Mouse (Mus musculus) forelimb bud, embryonic 11.5 days (tissue): Measurements from ENCODE around the gene Taf1a.
"Not testable (repeated sequence)": the region's sequence is repeated elsewhere in the genome, so short reads cannot be mapped to it uniquely, and the experiment has no call there.

Experiments used
- DNase-seq: peaks from one replicate; pipeline ENCODE4 v3.0.0-alpha.2; 2012; ENCODE audit warnings: low read depth, low spot score

Taf1a gene

DNA sequence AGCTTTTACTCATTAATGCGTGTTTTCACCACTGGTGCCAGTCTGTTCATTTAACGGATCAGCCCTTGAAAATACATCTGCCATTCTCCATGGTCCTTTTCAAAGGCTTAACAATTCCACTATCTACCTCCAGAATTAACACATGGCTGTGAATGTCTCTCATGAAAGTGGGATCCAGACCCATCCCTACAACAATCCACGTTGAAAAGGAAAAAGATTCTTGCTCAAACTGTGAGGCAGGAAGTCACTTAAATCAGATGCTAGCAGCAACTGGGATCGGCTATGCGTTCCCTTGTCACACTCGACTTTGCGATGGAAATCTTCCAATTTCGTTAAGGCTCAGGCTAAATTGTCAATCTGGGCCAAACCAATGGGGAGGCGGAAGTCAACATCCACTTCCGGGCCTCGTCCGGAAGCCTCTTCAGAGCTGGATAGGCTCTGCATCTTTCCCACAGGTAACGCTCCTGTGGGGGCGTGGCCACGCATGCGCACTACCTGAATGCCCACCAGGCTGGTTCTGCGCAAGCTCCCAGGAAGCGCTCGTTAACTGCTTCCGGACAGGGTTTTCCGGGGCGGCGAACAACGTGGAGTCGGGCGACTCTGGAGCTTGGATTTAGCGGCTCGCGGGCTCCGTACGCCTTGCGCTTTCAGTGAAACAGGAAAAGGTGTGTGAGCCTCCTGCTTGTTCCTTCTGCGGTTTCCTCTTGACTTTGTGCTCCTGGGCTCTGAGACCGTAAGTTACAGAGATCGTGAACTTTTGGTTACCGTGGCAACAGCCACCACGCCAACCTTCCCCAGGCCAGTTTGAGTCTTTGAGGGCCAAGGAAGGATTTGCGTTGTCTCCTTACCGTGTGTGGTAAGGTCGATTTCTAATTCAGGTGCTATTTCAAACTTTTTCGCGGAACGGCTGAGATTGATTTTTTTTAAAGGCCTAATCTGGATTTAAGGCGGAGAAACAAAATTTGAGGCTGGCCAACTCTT lies at the start of gene Taf1a:
Gene Taf1a, plus strand, starts transcription at position 556 of the 981 bp plus-strand sequence.
- peak; percentile 95 for DNase-seq

DNA sequence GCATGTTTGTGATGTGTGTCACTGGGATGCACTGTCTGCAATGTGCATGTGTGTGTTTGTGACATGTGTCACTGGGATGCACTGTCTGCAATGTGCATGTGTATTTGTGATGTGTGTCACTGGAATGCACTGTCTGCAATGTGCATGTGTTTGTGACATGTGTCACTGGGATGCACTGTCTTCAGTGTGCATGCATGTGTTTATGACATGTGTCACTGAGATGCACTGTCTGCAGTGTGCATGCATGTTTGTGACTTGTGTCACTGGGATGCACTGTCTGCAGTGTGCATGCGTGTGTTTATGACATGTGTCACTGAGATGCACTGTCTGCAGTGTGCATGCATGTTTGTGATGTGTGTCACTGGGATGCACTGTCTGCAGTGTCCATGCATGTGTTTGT lies 45.9 kb upstream of the Taf1a start:
- DNase-seq: not testable (repeated sequence)

DNA sequence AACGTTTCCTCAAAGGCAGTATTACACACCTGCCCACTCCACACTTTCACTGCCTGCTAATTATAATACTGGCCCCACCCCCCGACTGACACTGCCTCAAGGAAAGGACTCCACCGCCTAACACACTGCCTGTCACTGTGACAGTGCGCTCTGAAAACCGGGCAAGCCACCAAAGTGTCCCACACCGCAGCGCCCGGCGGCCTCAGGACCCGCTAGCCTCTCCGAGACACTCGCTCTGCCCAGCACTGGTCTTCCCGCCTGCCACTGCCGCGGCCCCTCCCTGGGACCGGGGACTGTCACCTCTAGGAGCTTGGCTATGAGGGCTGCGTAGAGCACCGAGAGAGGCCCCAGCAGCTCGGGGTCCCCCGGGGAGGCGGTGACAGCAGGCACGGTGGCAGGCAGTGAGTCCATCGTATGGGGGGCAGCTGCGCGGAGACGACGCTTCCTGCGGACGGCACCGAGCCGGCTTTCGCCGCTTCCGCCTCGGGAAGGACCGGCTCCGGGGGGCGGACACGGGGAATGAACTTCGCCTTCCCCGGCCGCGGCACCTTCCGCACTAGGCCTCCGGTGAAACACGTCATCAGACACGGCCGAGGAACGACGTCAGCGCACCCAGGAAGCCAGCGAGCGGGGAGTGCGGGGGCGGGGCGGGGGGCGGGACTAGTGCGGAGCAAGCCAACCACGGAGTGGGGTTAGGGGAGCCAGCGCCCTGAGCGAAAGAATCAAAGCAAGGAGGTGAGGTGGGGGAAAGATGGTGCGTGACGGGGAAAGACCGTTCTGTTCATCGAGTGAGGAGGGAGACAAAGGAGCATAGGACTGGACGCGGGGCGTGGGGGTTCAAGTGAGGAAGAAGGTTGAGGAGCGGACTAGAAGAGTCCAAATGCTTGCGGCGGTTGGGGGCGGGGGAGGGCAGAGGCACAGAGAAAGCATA lies 43.6 kb upstream of the Taf1a start:
- DNase-seq: peak; percentile 66

- DNase-seq: no peak
Observed at GRCm38 (mm10) chr1:183345817-183346195, 43.0 kb upstream of the Taf1a start.

DNA sequence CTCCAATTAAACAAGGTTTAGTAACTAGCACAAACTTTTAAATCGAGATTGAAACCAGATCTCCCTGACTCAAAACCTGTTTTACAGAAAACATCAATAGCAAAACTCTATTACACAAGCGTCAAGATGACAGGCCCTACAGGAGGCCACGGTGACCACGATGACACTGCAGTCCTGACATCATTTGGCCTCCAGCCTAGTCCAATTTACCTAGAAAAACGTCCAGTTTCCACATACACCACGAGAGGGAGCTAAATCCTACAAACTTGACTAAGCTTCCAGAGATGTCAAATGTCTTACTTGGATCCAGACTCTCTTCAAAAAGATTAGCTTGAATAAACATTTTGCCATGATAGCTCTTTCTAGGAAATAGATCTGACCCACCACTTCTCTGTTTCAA lies 38.9 kb upstream of the Taf1a start:
- DNase-seq: peak; percentile 60

- no peak for DNase-seq
Observed at GRCm38 (mm10) chr1:183358901-183359300, 29.9 kb upstream of the Taf1a start.

DNA sequence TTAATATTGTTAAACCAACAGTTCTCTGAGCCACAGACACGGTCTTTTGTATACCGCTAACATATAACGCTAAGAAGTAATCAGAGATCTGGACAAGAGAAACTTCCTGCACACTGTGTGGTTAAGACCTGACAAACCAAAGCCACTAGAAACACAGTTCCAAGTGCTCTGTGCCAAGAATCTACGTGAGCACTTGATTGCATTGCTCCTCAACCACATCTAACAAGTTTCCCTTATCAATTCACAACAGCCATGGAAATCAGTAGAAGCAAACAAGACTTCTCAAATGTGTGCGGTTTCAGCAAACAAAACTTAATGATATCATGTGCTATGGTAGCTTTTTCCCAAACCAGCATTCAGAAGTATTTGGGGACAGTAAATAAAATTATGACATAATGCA lies 26.5 kb upstream of the Taf1a start:
- DNase-seq: no peak

DNA sequence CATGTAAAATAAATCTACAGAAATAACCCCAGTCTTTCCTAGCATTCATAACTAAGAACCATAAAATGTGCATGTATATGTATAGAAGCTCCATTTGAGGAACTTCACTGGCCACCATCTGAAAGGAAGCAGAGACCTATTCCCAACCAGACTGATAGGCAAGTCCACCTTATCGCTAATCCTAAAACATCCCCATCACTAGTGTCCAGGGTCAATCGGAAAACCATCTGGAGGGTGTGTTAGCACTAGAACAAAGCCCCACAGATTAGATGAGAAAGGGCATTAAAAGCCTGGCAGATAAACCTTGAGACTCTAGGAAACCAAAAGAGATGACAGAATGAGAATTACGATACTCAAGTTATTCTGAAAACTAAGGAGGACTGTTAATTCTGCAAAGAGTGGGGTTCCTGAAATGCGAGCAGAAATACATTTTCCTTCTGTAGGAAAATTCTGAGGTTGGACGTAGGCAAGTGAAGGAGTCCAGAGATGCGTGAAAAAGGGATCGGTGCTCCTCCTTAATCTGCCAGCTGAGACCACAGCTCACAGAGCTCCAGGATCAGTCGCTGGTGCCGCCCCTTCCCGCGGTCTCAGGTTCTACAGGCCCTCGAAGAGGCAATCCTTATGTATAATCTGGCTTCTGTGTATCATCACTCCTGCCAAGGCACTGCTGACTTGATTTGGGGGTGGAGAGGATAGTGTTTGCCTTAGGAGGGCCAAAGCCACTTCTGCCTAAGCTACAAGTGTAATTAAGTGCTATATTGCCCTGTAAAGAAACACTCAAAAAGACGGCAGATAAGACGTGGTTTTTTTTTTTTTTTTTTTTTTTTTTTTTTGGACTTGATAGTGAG lies 25.8 kb upstream of the Taf1a start:
- DNase-seq: no peak

GRCm38 (mm10) chr1:183363577-183363867 lies 25.3 kb upstream of the Taf1a start:
- DNase-seq: no peak

DNA sequence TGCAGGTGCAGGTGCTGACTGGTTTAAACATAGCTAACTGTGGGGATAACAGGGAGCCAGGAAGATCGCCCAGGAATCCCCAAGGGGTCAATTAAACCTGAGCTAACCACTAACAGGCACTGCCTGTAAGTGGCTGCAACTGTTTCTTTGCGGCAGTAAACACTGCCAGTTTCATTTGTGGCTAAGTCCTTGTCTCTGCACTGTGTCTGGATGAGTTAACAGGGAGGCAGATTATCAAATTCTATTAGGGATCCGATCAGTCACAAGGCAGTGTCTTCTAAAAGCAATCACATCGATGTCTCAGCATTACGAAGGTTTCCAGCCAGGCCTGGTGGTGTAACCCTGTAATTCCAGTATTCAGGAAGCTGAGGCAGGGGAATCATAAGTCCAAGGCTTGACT lies 22.4 kb upstream of the Taf1a start:
- no peak for DNase-seq

- DNase-seq: no peak
Observed at GRCm38 (mm10) chr1:183368601-183369400, 20.0 kb upstream of the Taf1a start.

DNA sequence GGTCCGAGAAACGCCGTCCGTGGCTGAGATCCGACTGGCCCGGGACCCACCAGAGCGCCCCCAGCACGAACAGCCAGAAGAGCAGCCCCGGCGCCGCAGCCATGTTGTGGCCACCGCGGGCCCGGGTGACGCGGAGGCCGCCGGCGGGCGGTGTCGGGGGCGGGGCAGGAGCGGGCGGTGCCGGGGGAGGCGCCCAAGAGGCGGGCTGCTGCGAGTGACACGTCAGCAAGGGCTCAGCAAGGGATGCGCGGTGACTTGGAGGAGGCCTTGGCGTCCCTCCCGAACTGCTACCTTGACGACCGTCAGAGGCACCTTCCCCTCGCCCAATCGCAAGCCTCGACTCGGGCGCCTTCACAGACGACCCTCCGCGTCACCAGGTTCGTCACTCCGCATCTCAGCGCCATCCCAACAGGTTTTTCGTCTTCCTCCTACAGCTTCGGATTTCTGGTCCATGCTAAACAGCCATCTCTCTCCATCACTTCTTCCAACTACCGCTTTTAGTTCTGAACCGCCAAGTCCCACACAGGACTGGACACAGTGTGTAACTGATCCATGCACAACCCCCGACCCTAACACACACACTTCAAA lies 19.3 kb upstream of the Taf1a start, which contains the start of gene Mia3:
Gene Mia3, minus strand, starts transcription at position 127 of the 588 bp plus-strand sequence.
- DNase-seq: peak; percentile 95

- no peak for DNase-seq
Observed at GRCm38 (mm10) chr1:183374728-183375127, 14.1 kb upstream of the Taf1a start.

GRCm38 (mm10) chr1:183377045-183377444 lies 11.7 kb upstream of the Taf1a start:
- DNase-seq: no peak

- no peak for DNase-seq
Observed at GRCm38 (mm10) chr1:183378321-183378941, 10.3 kb upstream of the Taf1a start.

- not testable (repeated sequence) for DNase-seq
Observed at GRCm38 (mm10) chr1:183379376-183379775, 9.4 kb upstream of the Taf1a start.

GRCm38 (mm10) chr1:183381816-183382215 lies 7.0 kb upstream of the Taf1a start:
- DNase-seq: no peak

- DNase-seq: no peak
Observed at GRCm38 (mm10) chr1:183382621-183383020, 6.2 kb upstream of the Taf1a start.

- DNase-seq: not testable (repeated sequence)
Observed at GRCm38 (mm10) chr1:183387421-183387820, 1.4 kb upstream of the Taf1a start.

DNA sequence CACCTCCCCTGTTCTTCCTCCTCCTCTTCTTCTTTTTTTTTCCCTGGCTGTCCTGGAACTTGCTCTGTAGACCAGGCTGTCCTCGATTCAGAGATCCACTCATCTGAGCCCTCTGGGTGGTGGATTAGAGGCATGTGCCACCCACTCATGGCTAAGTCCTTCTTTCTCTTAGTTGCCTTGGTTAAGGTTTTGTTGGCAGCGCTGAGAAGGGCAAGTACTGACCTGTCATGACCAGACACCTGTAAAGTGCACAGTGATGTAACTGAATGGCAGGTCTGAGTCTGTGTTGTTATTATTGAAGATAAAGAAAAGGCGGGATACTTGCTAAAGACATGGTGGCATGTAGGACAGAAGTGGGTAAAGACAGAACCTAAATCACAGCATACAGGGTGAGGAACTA lies 14.6 kb downstream of the Taf1a start:
- DNase-seq: no peak
